Mouse (Mus musculus) midbrain, embryonic 10.5 days (tissue): ENCODE data around the gene Afg1l. TPM values are rescaled to one million over a fixed set of nuclear protein-coding genes. Genes with fewer than 3 reads are reported as not detected.
A peak's percentile ranks its signal among the peaks of the same experiment; 100 is the strongest.

ENCODE experiments used
- DNase-seq: peaks from one replicate; pipeline ENCODE4 v3.0.0-alpha.2; 2017; ENCODE audit warnings: low spot score
- H3K27ac ChIP-seq: fragments of 300-500 bp; sonication (generic); replicated peaks from 2 replicates; pipeline ENCODE4 v1.5.1; 2016; ENCODE audit warnings: mild to moderate bottlenecking
- H3K27me3 ChIP-seq: fragments of 300-500 bp; sonication (generic); 2 replicates; pipeline ENCODE4 v1.6.1; 2016; ENCODE audit warnings: low read depth, mild to moderate bottlenecking; ENCODE audit not compliant: poor library complexity, severe bottlenecking
- H3K36me3 ChIP-seq: fragments of 300-500 bp; sonication (generic); 2 replicates; pipeline ENCODE4 v1.6.1; 2016; ENCODE audit warnings: mild to moderate bottlenecking, moderate library complexity
- H3K4me1 ChIP-seq: fragments of 300-500 bp; sonication (generic); 2 replicates; pipeline ENCODE4 v1.6.1; 2016
- H3K4me3 ChIP-seq: fragments of 300-500 bp; sonication (generic); 2 replicates; pipeline ENCODE4 v1.5.1; 2016; ENCODE audit warnings: mild to moderate bottlenecking, moderate library complexity
- H3K9me3 ChIP-seq: fragments of 300-500 bp; sonication (generic); replicated peaks from 2 replicates; pipeline ENCODE4 v1.6.1; 2016; ENCODE audit warnings: mild to moderate bottlenecking
- WGBS: fragments of 180-500 bp; shearing (Covaris S2); methylation state at CpG from one replicate; pipeline ENCODE4 v1.1.7; 2016; 5-methylcytosine and 5-hydroxymethylcytosine counted together
- polyA plus RNA-seq: library from polyadenylated mRNA; unstranded; fragments of >200 nt; fragmentation: Nextera tagmentation; extraction: Ambion mirVana; gene quantifications from 2 replicates; pipeline ENCODE4 v1.2.1, GENCODE M21; 2016

The Afg1l gene
- polyA plus RNA-seq, 1 experiment from 2014 or later, result 4.4 TPM

DNA sequence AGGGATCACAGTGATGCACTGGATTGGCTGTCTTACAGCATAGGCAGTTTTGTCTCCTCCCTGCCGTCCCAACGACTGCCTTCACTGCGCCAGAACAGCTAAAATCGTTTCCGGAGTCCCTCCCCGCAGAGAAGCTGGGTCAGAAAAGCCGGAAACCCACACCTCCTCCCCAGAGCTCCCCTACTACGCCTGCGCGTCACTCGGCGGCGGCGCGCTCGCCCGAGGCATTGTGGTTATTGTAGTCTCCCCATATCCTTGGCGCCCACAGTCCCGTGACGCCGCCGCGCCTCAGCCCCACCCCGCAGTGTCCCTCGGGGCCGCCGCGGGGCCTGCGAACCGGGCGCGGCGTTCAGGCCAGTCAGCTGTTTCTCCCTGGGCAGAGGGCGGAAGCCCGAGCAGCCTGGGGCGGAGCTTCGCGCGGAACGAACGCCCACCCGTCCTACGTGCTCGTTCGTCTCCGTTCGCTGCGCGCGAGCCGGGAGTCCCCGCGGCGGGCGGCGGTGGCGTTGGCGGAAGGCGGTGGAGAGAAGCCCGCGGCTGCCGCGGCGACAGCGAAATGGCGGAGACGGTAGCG lies 23.5 kb upstream of the Afg1l start, which contains the start of gene Snx3:
TSS of gene Snx3 (plus strand) at position 256 of the 574 bp plus-strand sequence.
- peak within 1 kb of the TSS; percentile 92 for H3K4me3 ChIP-seq
- H3K36me3 ChIP-seq, result peaks cover 19% of the 10 kb centered on the region
- H3K27me3 ChIP-seq, result no peaks in the 10 kb centered on the region
- under 1% methylated on average over 68 of the region's 68 CpGs for WGBS
- peaks cover 15% of the 10 kb centered on the region for H3K4me1 ChIP-seq
- peak within 1 kb of the TSS; percentile 94 for H3K27ac ChIP-seq
- DNase-seq, result peak; percentile 96
- H3K9me3 ChIP-seq, result no peaks in the 10 kb centered on the region

DNA sequence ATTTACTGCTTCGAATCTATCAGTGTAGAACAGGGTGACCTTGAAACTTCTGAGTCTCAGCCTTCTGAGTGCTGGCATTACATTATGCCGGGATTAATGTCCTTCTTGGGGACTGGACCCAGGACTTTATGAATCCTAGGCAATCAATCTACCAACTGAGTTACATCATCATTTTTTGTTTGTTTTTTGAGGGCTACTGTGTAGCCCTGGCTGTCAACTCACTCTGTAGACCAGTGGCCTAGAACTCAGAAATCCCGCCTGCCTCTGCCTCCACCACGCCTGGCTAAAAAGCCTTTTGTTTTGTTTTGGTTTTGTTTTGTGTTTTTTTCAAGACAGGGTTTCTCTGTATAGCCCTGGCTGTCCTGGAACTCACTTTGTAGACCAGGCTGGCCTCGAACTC lies 22.8 kb upstream of the Afg1l start:
- no peak for DNase-seq
- Histone ChIP-seq H3K36me3 (peaks cover 13% of the 10 kb centered on the region; the same call in 1 of the 2 replicates), H3K27me3 (no peaks in the 10 kb centered on the region), H3K9me3 (no peaks in the 10 kb centered on the region), H3K27ac (peak overlapping the region; percentile 94), H3K4me1 (peaks cover 15% of the 10 kb centered on the region), H3K4me3 (peak overlapping the region; percentile 92)
- WGBS, result 90% methylated on average over 5 of the region's 5 CpGs

DNA sequence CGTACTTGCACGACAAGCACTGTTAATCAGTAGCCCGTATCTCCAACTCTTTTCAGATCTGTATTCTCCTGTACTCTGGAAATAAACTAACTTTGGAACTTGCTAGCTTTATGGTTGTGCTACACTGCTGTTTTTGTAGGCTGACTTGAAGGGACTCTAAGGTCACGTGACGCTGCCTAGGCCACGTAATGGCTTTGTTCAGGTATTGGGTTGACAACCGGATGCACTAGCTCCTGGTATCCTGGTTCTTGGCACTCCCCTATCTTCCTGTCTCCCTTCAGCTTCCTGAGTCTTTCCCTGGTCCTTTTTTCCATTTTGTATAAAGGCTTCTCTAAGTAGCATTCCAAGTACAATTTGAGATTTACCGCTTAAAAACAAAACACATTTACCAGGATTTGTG lies 22.2 kb upstream of the Afg1l start:
- no peak overlapping the region for H3K4me3 ChIP-seq
- peaks cover 15% of the 10 kb centered on the region for H3K4me1 ChIP-seq
- no peak for DNase-seq
- no peaks in the 10 kb centered on the region for H3K27me3 ChIP-seq
- 95% methylated on average over 8 of the region's 8 CpGs for WGBS
- no peak overlapping the region for H3K27ac ChIP-seq
- H3K9me3 ChIP-seq, result no peaks in the 10 kb centered on the region
- H3K36me3 ChIP-seq, result peaks cover 9% of the 10 kb centered on the region; the same call in 1 of the 2 replicates

- no peak for DNase-seq
- H3K4me3 ChIP-seq, result no peak overlapping the region
- 60% methylated on average over 4 of the region's 4 CpGs for WGBS
These were observed 14.6 kb upstream of the Afg1l start for GRCm38 (mm10) chr10:42493000-42493399.

GRCm38 (mm10) chr10:42492027-42492771 lies 13.8 kb upstream of the Afg1l start:
- Histone ChIP-seq H3K9me3 (no peaks in the 10 kb centered on the region), H3K27me3 (no peaks in the 10 kb centered on the region), H3K4me1 (0 out of 2 replicates have a peak, but pooled peaks cover 4% of the 10 kb centered on the region), H3K4me3 (no peak overlapping the region), H3K27ac (no peak overlapping the region), H3K36me3 (no peaks in the 10 kb centered on the region)
- no peak for DNase-seq
- 89% methylated on average over 10 of the region's 10 CpGs for WGBS

More at GRCm38 (mm10) chr10:42493000-42493399, 14.6 kb upstream of the Afg1l start:
- Histone ChIP-seq H3K9me3 (no peaks in the 10 kb centered on the region), H3K27me3 (no peaks in the 10 kb centered on the region), H3K4me1 (0 out of 2 replicates have a peak, but pooled peaks cover 4% of the 10 kb centered on the region), H3K36me3 (no peaks in the 10 kb centered on the region), H3K27ac (no peak overlapping the region)

GRCm38 (mm10) chr10:42491158-42491557 lies 12.8 kb upstream of the Afg1l start:
- DNase-seq, result no peak
- Histone ChIP-seq H3K4me3 (no peak overlapping the region), H3K4me1 (0 out of 2 replicates have a peak, but pooled peaks cover 4% of the 10 kb centered on the region), H3K36me3 (no peaks in the 10 kb centered on the region), H3K27me3 (no peaks in the 10 kb centered on the region), H3K27ac (no peak overlapping the region), H3K9me3 (no peaks in the 10 kb centered on the region)
- WGBS, result 64% methylated on average over 1 of the region's 1 CpGs

GRCm38 (mm10) chr10:42488606-42489296 lies 10.4 kb upstream of the Afg1l start:
- Histone ChIP-seq H3K27ac (no peak overlapping the region), H3K27me3 (no peaks in the 10 kb centered on the region), H3K36me3 (no peaks in the 10 kb centered on the region), H3K4me3 (no peak overlapping the region), H3K4me1 (0 out of 2 replicates have a peak, but pooled peaks cover 4% of the 10 kb centered on the region), H3K9me3 (no peaks in the 10 kb centered on the region)
- DNase-seq, result no peak
- whole genome bisulfite sequencing, result 39% methylated on average over 8 of the region's 8 CpGs

- H3K4me1 ChIP-seq, result peaks cover 17% of the 10 kb centered on the region
- no peak for DNase-seq
- H3K27ac ChIP-seq, result no peak overlapping the region
- H3K36me3 ChIP-seq, result no peaks in the 10 kb centered on the region
- H3K9me3 ChIP-seq, result no peaks in the 10 kb centered on the region
- H3K27me3 ChIP-seq, result no peaks in the 10 kb centered on the region
- 84% methylated on average over 4 of the region's 4 CpGs for WGBS
- no peak overlapping the region for H3K4me3 ChIP-seq
These were observed 2.4 kb upstream of the Afg1l start for GRCm38 (mm10) chr10:42480719-42481118.

GRCm38 (mm10) chr10:42477550-42478340 lies 620 bp downstream of the Afg1l start:
- H3K4me1 ChIP-seq, result peaks cover 17% of the 10 kb centered on the region
- peak overlapping the region; percentile 83 for H3K4me3 ChIP-seq
- peak overlapping the region; percentile 96 for H3K27ac ChIP-seq
- 16% methylated on average over 25 of the region's 25 CpGs for WGBS
- H3K27me3 ChIP-seq, result no peaks in the 10 kb centered on the region
- H3K36me3 ChIP-seq, result no peaks in the 10 kb centered on the region
- no peak for DNase-seq
- 0 out of 2 replicates have a peak, but pooled peaks cover 6% of the 10 kb centered on the region for H3K9me3 ChIP-seq

DNA sequence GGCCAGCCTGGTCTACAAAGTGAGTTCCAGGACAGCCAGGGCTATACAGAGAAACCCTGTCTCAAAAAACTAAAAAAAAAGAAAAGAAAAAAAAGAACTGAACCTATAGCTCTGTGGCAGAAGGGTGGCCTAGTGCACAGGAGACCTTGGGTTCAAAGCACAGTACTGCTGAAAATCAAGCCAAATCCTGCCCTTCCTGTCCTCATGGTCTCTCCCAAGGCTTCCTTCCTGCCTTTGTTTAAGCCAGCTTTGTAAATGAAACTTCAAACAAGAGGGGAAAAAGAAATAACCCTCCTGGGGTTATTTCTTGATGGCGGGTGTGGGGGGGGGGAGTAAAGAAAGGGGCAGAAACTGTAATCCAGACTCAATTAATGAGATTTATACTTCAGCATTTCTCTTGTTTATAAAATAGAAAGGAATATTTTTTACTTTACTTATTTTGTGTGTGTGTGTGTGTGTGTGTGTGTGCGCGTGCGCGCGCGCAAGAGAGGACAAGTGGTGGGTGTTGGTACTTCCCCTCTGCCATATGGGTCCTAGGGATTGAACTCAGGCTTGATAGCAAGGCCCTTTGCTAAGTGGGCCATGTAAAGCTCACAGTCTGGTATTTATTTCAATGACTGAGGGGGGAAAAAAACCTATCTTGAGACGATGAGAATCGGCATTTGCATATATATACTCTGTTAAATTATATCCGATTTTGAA lies 1.4 kb downstream of the Afg1l start:
- H3K4me3 ChIP-seq, result peak overlapping the region; percentile 83; the same call in 1 of the 2 replicates
- DNase-seq, result no peak
- H3K27me3 ChIP-seq, result no peaks in the 10 kb centered on the region
- no peak overlapping the region for H3K27ac ChIP-seq
- H3K9me3 ChIP-seq, result 0 out of 2 replicates have a peak, but pooled peaks cover 6% of the 10 kb centered on the region
- H3K36me3 ChIP-seq, result peaks cover 4% of the 10 kb centered on the region; the same call in 1 of the 2 replicates
- peaks cover 17% of the 10 kb centered on the region for H3K4me1 ChIP-seq
- WGBS, result 94% methylated on average over 10 of the region's 10 CpGs

DNA sequence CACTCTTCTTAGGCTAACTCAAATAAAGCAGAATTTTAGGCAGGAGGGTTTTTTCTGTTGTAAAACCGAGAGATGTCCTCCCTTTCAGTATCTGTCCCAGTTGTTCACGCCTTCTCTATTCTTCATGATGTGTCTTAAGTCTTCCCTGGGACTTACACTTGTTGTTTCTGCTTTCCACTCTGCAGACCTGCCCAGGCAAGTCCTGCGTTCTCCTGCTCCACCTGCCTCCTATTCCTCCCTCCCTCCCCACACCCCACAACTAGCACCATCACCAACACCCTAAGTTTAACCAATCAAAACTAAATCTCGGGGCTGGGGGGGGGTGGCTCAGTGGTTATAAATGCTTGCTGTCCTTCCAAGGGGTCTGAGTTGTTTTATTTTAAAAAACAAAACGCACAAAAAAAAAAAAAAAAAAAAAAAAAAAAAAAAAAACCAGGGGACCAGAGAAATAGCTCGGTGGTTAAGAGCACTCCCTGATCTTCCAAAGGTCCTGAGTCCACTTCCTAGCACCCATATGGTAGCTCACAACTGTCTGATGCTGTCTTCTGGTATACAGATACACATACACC lies 3.3 kb downstream of the Afg1l start:
- no peaks in the 10 kb centered on the region for H3K27me3 ChIP-seq
- H3K9me3 ChIP-seq, result 0 out of 2 replicates have a peak, but pooled peaks cover 6% of the 10 kb centered on the region
- H3K4me1 ChIP-seq, result peaks cover 17% of the 10 kb centered on the region
- no peak for DNase-seq
- H3K4me3 ChIP-seq, result no peak overlapping the region
- H3K36me3 ChIP-seq, result peaks cover 8% of the 10 kb centered on the region
- WGBS, result 81% methylated on average over 6 of the region's 6 CpGs
- no peak overlapping the region for H3K27ac ChIP-seq
